Mouse (Mus musculus) heart, embryonic 12.5 days (tissue): Measurements from ENCODE around the gene Ppp2r5b. TPM values are rescaled to one million over a fixed set of nuclear protein-coding genes. Genes with fewer than 3 reads are reported as not detected.

ENCODE experiments used
- ATAC-seq: fragments of 200-750 bp; cut with Nextera tagmentation; 2 replicates; pipeline ENCODE4 v1.8.0; 2017; ENCODE audit warnings: moderate TSS enrichment, moderate library complexity; ENCODE audit not compliant: insufficient number of reproducible peaks, low FRiP score
- H3K27ac ChIP-seq: fragments of 300-500 bp; sonication (generic); 2 replicates; pipeline ENCODE4 v1.5.1; 2016; ENCODE audit warnings: mild to moderate bottlenecking, moderate library complexity; ENCODE audit not compliant: poor library complexity, severe bottlenecking
- H3K27me3 ChIP-seq: fragments of 300-500 bp; sonication (generic); replicated peaks from 2 replicates; pipeline ENCODE4 v1.6.1; 2016; ENCODE audit warnings: mild to moderate bottlenecking, moderate library complexity
- H3K36me3 ChIP-seq: fragments of 300-500 bp; sonication (generic); 2 replicates; pipeline ENCODE4 v1.6.1; 2016; ENCODE audit warnings: mild to moderate bottlenecking, moderate library complexity
- H3K4me1 ChIP-seq: fragments of 300-500 bp; sonication (generic); replicated peaks from 2 replicates; pipeline ENCODE4 v1.6.1; 2016; ENCODE audit warnings: mild to moderate bottlenecking
- H3K4me2 ChIP-seq: fragments of 300-500 bp; sonication (generic); 2 replicates; pipeline ENCODE4 v1.6.1; 2016; ENCODE audit warnings: mild to moderate bottlenecking, moderate library complexity
- H3K4me3 ChIP-seq: fragments of 300-500 bp; sonication (generic); 2 replicates; pipeline ENCODE4 v1.5.1; 2016; ENCODE audit warnings: mild to moderate bottlenecking
- H3K9ac ChIP-seq: fragments of 300-500 bp; sonication (generic); 2 replicates; pipeline ENCODE4 v1.6.1; 2016; ENCODE audit warnings: mild to moderate bottlenecking, moderate library complexity
- H3K9me3 ChIP-seq: fragments of 300-500 bp; sonication (generic); replicated peaks from 2 replicates; pipeline ENCODE4 v1.6.1; 2016; ENCODE audit warnings: mild to moderate bottlenecking, moderate library complexity
- WGBS: fragments of 180-500 bp; shearing (Covaris S2); methylation state at CpG from one replicate; pipeline ENCODE4 v1.1.7; 2016; 5-methylcytosine and 5-hydroxymethylcytosine counted together
- microRNA counts: library from miRNA; unstranded; fragments of <30 nt; microRNA quantifications from one replicate; lab custom pipeline; 2017
- microRNA-seq: library from miRNA; unstranded; fragments of <30 nt; microRNA quantifications from one replicate; pipeline ENCODE4, GENCODE M21; 2017
- polyA plus RNA-seq: library from polyadenylated mRNA; unstranded; fragments of >200 nt; fragmentation: Nextera tagmentation; extraction: Ambion mirVana; gene quantifications from 2 replicates; pipeline ENCODE4 v1.2.1, GENCODE M21; 2016

The Ppp2r5b gene
- polyA plus RNA-seq, 1 experiment from 2014 or later = 31.0 TPM

GRCm38 (mm10) chr19:6182534-6182933 lies 53.1 kb downstream of the Ppp2r5b start:
- H3K4me3 ChIP-seq = no peak overlapping the region
- no peaks in the 10 kb centered on the region for H3K9me3 ChIP-seq
- peaks cover 5% of the 10 kb centered on the region; the same call in 1 of the 2 replicates for H3K27me3 ChIP-seq
- H3K9ac ChIP-seq = no peak overlapping the region
- ATAC-seq = no peak
- no peaks in the 10 kb centered on the region for H3K4me1 ChIP-seq
- H3K36me3 ChIP-seq = no peaks in the 10 kb centered on the region
- H3K27ac ChIP-seq = no peak overlapping the region
- no peak overlapping the region for H3K4me2 ChIP-seq
- WGBS = 33% methylated on average over 3 of the region's 3 CpGs

GRCm38 (mm10) chr19:6181629-6182028 lies 54.0 kb downstream of the Ppp2r5b start:
- H3K4me1 ChIP-seq = no peaks in the 10 kb centered on the region
- H3K9ac ChIP-seq = no peak overlapping the region
- peaks cover 5% of the 10 kb centered on the region; the same call in 1 of the 2 replicates for H3K27me3 ChIP-seq
- H3K36me3 ChIP-seq = no peaks in the 10 kb centered on the region
- H3K4me3 ChIP-seq = no peak overlapping the region
- no peak for ATAC-seq
- H3K9me3 ChIP-seq = no peaks in the 10 kb centered on the region
- no peak overlapping the region for H3K27ac ChIP-seq
- 11% methylated on average over 5 of the region's 5 CpGs for WGBS
- no peak overlapping the region for H3K4me2 ChIP-seq

- WGBS = 78% methylated on average over 6 of the region's 6 CpGs
- no peak for ATAC-seq
- H3K36me3 ChIP-seq = no peaks in the 10 kb centered on the region
Measured at GRCm38 (mm10) chr19:6178775-6179174, 56.9 kb downstream of the Ppp2r5b start.

More at GRCm38 (mm10) chr19:6178775-6179174, 56.9 kb downstream of the Ppp2r5b start:
- peaks cover 3% of the 10 kb centered on the region; the same call in 1 of the 2 replicates for H3K27me3 ChIP-seq
- no peak overlapping the region for H3K4me2 ChIP-seq
- H3K4me1 ChIP-seq = no peaks in the 10 kb centered on the region
- no peaks in the 10 kb centered on the region for H3K9me3 ChIP-seq
- no peak overlapping the region for H3K4me3 ChIP-seq
- no peak overlapping the region for H3K9ac ChIP-seq
- no peak overlapping the region for H3K27ac ChIP-seq

MicroRNA genes within 50 kb of the gene (microRNA counts, 519-probe panel; counts per million panel counts)
- not detected for microRNA mmu-miR-192 (lab: Ali Mortazavi, UCI)

Small RNA genes lying within 50 kb of the gene (microRNA-seq; reads per million reads assigned to microRNA genes)
- gene Mir192 = 58.9 reads per million, percentile 45 among the genes with 10 or more reads in this experiment
- 50.2 reads per million, percentile 42 among the genes with 10 or more reads in this experiment for gene Mir194-2

Other genes with a start within 250 kb of the Ppp2r5b start
- gene Slc22a20, start 249.7 kb downstream of the Ppp2r5b start, polyA plus RNA-seq = not detected in 2 replicates
- gene Capn1, start 220.0 kb downstream of the Ppp2r5b start, polyA plus RNA-seq = 8.2 and 8.4 TPM in 2 replicates
- gene Syvn1, start 189.3 kb downstream of the Ppp2r5b start, polyA plus RNA-seq = 21.1 and 21.8 TPM in 2 replicates
- gene Mrpl49, start 178.1 kb downstream of the Ppp2r5b start, polyA plus RNA-seq = 58.5 and 64.4 TPM in 2 replicates
- 503 and 513 TPM in 2 replicates for gene Fau, start 178.0 kb downstream of the Ppp2r5b start, polyA plus RNA-seq
- 23.9 and 24.9 TPM in 2 replicates for gene Znhit2, start 174.7 kb downstream of the Ppp2r5b start, polyA plus RNA-seq
- 8.4 and 9.2 TPM in 2 replicates for gene Tm7sf2, start 167.5 kb downstream of the Ppp2r5b start, polyA plus RNA-seq
- gene Vps51, start 158.6 kb downstream of the Ppp2r5b start, polyA plus RNA-seq = 45.1 and 50.2 TPM in 2 replicates
- not detected in 2 replicates for gene Tmem262, start 155.8 kb downstream of the Ppp2r5b start, polyA plus RNA-seq
- gene Gm28374, start 153.6 kb downstream of the Ppp2r5b start, polyA plus RNA-seq = 1.2 and 1.3 TPM in 2 replicates
- 48.9 and 52.4 TPM in 2 replicates for gene Zfpl1, start 150.9 kb downstream of the Ppp2r5b start, polyA plus RNA-seq
- 27.4 and 27.7 TPM in 2 replicates for gene Cdca5, start 150.9 kb downstream of the Ppp2r5b start, polyA plus RNA-seq
- gene AC131692.1, start 141.5 kb downstream of the Ppp2r5b start, polyA plus RNA-seq = 0.27 TPM in 1 of 2 replicates, not detected in the other
- 0.22 TPM in 2 replicates for gene Naaladl1, start 130.1 kb downstream of the Ppp2r5b start, polyA plus RNA-seq
- gene Sac3d1, start 117.2 kb downstream of the Ppp2r5b start, polyA plus RNA-seq = 35.2 and 35.9 TPM in 2 replicates
- 20.9 and 21.2 TPM in 2 replicates for gene Snx15, start 107.6 kb downstream of the Ppp2r5b start, polyA plus RNA-seq
- gene Batf2, start 94.9 kb downstream of the Ppp2r5b start, polyA plus RNA-seq = 0.14 TPM in 1 of 2 replicates, not detected in the other
- gene Arl2, start 94.3 kb downstream of the Ppp2r5b start, polyA plus RNA-seq = 71.5 and 73.9 TPM in 2 replicates
- gene Majin, start 51.5 kb downstream of the Ppp2r5b start, polyA plus RNA-seq = not detected in 2 replicates
- 0.57 TPM in 1 of 2 replicates, not detected in the other for gene Gpha2, start 9.5 kb downstream of the Ppp2r5b start, polyA plus RNA-seq
- 10.9 and 13.0 TPM in 2 replicates for gene Atg2a, start 5.8 kb upstream of the Ppp2r5b start, polyA plus RNA-seq
- 87.0 and 88.7 TPM in 2 replicates for gene Ehd1, start 40.9 kb upstream of the Ppp2r5b start, polyA plus RNA-seq
- 0.34 and 0.44 TPM in 2 replicates for gene Cdc42bpg, start 70.6 kb upstream of the Ppp2r5b start, polyA plus RNA-seq
- gene Men1, start 99.1 kb upstream of the Ppp2r5b start, polyA plus RNA-seq = 48.7 and 52.1 TPM in 2 replicates
- gene Map4k2, start 105.3 kb upstream of the Ppp2r5b start, polyA plus RNA-seq = 14.1 and 15.7 TPM in 2 replicates
- 127 and 130 TPM in 2 replicates for gene Sf1, start 127.8 kb upstream of the Ppp2r5b start, polyA plus RNA-seq
- 224 and 234 TPM in 2 replicates for gene Pygm, start 148.5 kb upstream of the Ppp2r5b start, polyA plus RNA-seq
- 43.8 and 45.8 TPM in 2 replicates for gene Rasgrp2, start 163.5 kb upstream of the Ppp2r5b start, polyA plus RNA-seq
- 0.26 and 0.52 TPM in 2 replicates for gene Nrxn2, start 182.9 kb upstream of the Ppp2r5b start, polyA plus RNA-seq